Mouse (Mus musculus) erythroblast, embryonic 14.5 days (primary cell): ENCODE data around the gene Flnb.

Experiments
- GATA1 ChIP-seq: IDR thresholded peaks from 2 replicates; pipeline ENCODE4 v1.6.1; 2012; ENCODE audit warnings: low read length, inconsistent platforms, mixed read lengths
- TAL1 ChIP-seq: IDR thresholded peaks from 3 replicates; pipeline ENCODE4 v1.6.1; 2012; ENCODE audit warnings: low read length, inconsistent platforms, mixed read lengths

DNA sequence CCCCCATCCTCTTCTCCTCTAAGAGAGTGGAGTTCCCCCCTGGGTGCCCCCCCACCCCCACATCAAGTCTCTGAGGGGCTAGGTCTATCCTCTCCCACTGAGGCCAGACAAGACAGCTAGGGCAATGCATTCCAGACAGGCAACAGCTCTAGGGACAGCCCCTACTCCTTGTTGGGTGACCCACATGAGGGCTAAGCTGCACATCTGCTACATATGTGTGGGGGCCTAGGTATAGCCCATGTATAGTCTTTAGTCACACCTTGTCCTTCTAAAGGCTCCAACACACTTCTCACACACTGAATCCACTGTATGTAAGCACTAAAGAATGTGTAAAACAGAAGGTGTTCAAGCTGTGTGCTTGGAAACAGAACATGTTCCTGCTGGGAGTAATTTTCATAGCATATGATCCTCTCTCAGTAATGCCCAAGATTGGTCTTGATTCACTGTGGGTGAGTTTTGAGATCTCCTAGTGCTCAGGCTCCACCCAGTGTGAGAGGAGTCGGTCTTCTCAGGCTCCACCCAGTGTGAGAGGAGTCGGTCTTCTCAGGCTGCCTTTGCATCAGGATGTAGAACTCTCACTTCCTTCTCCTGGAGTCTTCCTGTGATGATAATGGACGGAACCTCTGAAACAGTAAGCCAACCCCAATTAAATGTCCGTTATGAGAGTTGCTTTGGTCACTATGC, 13.7 kb upstream of the Flnb start:
- TF ChIP-seq TAL1 (no peak), GATA1 (no peak)
